Mouse (Mus musculus): ENCODE measurements around the gene Metrnl. TPM values are rescaled to one million over a fixed set of nuclear protein-coding genes. Genes with fewer than 3 reads are reported as not detected.

Gene Metrnl
- polyA plus RNA-seq, 1 experiment from 2014 or later = 12.5 TPM

DNA sequence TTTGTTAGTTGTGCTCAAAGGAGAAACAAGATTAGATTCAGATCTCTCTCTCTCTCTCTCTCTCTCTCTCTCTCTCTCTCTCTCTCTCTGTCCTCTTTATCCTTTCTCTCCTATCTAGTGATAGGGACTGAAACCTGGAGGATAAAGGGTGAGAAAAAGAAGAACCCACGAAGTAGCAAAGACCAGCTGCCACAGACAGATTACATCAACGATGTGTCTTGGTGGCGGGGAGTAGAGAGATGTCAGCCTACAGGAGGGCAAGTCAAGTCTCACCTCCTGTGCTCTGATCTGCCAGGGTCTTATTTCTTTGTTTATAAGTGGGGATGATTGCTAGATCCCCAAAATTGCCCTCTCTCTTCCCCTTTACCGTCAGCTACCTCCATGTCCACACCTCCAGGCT is 7.9 kb downstream of the Metrnl start:
- Histone ChIP-seq H3K36me3 (no peaks in the 10 kb centered on the region), H3K4me2 (no peak overlapping the region), H3K4me3 (no peak overlapping the region), H3K27ac (replicated peaks) (no peak overlapping the region), H3K9me3 (no peaks in the 10 kb centered on the region), H3K9ac (no peak overlapping the region), H3K27me3 (replicated peaks) (peaks cover 16% of the 10 kb centered on the region), H3K4me1 (peaks cover under 1% of the 10 kb centered on the region; the same call in 1 of the 2 replicates)
- 52% methylated on average over 4 of the region's 4 CpGs for WGBS
- ATAC-seq (ENCODE audit: extremely low read depth, insufficient number of reproducible peaks, low FRiP score, low TSS enrichment) = no peak

GRCm38 (mm10) chr11:121710245-121710644 is 8.9 kb downstream of the Metrnl start:
- ATAC-seq (ENCODE audit: extremely low read depth, insufficient number of reproducible peaks, low FRiP score, low TSS enrichment) = no peak

GRCm38 (mm10) chr11:121712987-121713386 is 11.6 kb downstream of the Metrnl start:
- Histone ChIP-seq H3K4me2 (no peak overlapping the region), H3K4me1 (no peaks in the 10 kb centered on the region), H3K36me3 (peaks cover 25% of the 10 kb centered on the region), H3K27me3 (replicated peaks) (no peaks in the 10 kb centered on the region), H3K27ac (replicated peaks) (no peak overlapping the region), H3K9ac (no peak overlapping the region), H3K4me3 (no peak overlapping the region), H3K9me3 (no peaks in the 10 kb centered on the region)
- 85% methylated on average over 6 of the region's 6 CpGs for WGBS
- no peak for ATAC-seq (ENCODE audit: extremely low read depth, insufficient number of reproducible peaks, low FRiP score, low TSS enrichment)

More at GRCm38 (mm10) chr11:121710245-121710644, 8.9 kb downstream of the Metrnl start:
- Histone ChIP-seq H3K27me3 (replicated peaks) (peaks cover 7% of the 10 kb centered on the region), H3K9me3 (no peaks in the 10 kb centered on the region), H3K27ac (replicated peaks) (no peak overlapping the region), H3K4me2 (no peak overlapping the region), H3K36me3 (peaks cover 1% of the 10 kb centered on the region), H3K4me3 (no peak overlapping the region), H3K9ac (no peak overlapping the region), H3K4me1 (no peaks in the 10 kb centered on the region)
- WGBS = 90% methylated on average over 5 of the region's 5 CpGs

- Histone ChIP-seq H3K4me1 (no peaks in the 10 kb centered on the region), H3K4me3 (no peak overlapping the region), H3K9me3 (no peaks in the 10 kb centered on the region), H3K9ac (no peak overlapping the region), H3K27ac (replicated peaks) (no peak overlapping the region), H3K4me2 (no peak overlapping the region), H3K27me3 (replicated peaks) (no peaks in the 10 kb centered on the region), H3K36me3 (peaks cover 25% of the 10 kb centered on the region)
- no peak for ATAC-seq (ENCODE audit: extremely low read depth, insufficient number of reproducible peaks, low FRiP score, low TSS enrichment)
- 76% methylated on average over 2 of the region's 2 CpGs for WGBS
These were observed 12.2 kb downstream of the Metrnl start for GRCm38 (mm10) chr11:121713569-121713968.

DNA sequence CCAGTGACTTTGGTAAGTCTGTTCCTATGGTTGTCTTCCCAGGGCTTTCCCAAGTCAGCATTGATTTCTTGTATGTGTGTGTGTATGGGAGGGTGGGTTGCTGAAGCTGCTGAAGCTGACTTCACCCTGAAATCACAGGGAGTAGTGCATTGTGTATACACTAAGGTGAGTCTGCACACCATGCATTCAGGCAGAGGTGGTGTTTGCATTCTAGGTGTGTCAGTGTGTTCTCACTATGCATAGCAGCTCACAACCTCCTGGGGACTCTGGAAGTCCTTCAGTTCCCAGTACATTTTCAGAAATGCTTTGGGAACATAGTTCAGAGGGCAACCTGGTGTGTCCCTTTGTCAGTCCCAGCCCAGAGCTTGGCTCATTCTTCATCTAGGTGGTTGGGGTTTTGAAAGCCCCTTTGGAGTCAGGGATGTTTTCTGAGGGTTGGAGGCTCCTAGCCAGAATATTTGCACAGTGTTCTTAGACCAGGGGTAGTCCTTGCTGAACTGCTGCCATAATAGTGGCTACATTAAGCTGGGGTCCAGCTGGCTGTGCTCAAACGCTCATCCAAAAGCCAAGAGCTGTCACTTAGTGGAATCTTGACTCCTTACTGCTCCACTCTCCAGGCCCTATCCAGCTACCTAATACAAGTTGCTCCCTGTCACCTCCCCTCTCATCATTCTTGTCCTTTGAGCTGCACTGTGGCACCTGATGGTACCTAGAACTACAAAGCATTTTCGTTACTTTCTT is 13.6 kb downstream of the Metrnl start:
- H3K4me1 ChIP-seq = no peaks in the 10 kb centered on the region
- no peaks in the 10 kb centered on the region for H3K27me3 ChIP-seq (replicated peaks)
- no peak overlapping the region for H3K4me2 ChIP-seq
- peaks cover 25% of the 10 kb centered on the region for H3K36me3 ChIP-seq
- H3K27ac ChIP-seq (replicated peaks) = no peak overlapping the region
- no peak for ATAC-seq (ENCODE audit: extremely low read depth, insufficient number of reproducible peaks, low FRiP score, low TSS enrichment)
- no peak overlapping the region for H3K4me3 ChIP-seq
- 76% methylated on average over 2 of the region's 2 CpGs for WGBS
- H3K9ac ChIP-seq = no peak overlapping the region
- H3K9me3 ChIP-seq = no peaks in the 10 kb centered on the region

- ATAC-seq (ENCODE audit: extremely low read depth, insufficient number of reproducible peaks, low FRiP score, low TSS enrichment) = no peak
- Histone ChIP-seq H3K36me3 (peaks cover 25% of the 10 kb centered on the region), H3K4me1 (no peaks in the 10 kb centered on the region), H3K27ac (replicated peaks) (no peak overlapping the region), H3K9me3 (no peaks in the 10 kb centered on the region), H3K27me3 (replicated peaks) (no peaks in the 10 kb centered on the region), H3K4me2 (no peak overlapping the region), H3K9ac (no peak overlapping the region), H3K4me3 (no peak overlapping the region)
- 47% methylated on average over 6 of the region's 6 CpGs for WGBS
These were observed 16.4 kb downstream of the Metrnl start for GRCm38 (mm10) chr11:121717724-121718123.

DNA sequence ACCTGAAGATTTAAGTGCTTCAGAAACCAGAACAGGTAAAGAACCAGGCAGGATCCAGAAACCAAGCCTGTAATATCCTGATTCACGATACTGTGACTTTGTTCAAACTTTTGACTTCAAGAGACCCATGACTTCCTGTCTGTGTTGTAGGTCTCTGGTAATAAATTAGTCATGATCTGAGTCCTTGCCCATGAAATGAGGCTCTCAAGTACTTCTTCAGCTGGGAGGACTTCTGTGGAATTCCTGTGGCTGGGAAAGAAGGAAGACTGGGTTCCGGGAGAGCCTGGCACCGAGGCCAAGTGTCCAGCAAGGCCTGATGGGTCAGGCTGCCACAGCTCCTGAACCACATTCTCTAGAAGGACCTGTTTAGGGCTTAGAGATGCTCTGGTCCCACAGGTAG is 19.4 kb downstream of the Metrnl start:
- no peak overlapping the region for H3K4me3 ChIP-seq
- 85% methylated on average over 3 of the region's 3 CpGs for WGBS
- no peaks in the 10 kb centered on the region for H3K4me1 ChIP-seq
- H3K9me3 ChIP-seq = no peaks in the 10 kb centered on the region
- ATAC-seq (ENCODE audit: extremely low read depth, insufficient number of reproducible peaks, low FRiP score, low TSS enrichment) = no peak
- H3K4me2 ChIP-seq = no peak overlapping the region
- no peak overlapping the region for H3K27ac ChIP-seq (replicated peaks)
- no peaks in the 10 kb centered on the region for H3K27me3 ChIP-seq (replicated peaks)
- H3K9ac ChIP-seq = no peak overlapping the region
- H3K36me3 ChIP-seq = peaks cover 18% of the 10 kb centered on the region

- Histone ChIP-seq H3K27me3 (replicated peaks) (no peaks in the 10 kb centered on the region), H3K36me3 (peaks cover 1% of the 10 kb centered on the region; the same call in 1 of the 2 replicates), H3K9me3 (no peaks in the 10 kb centered on the region), H3K4me1 (no peaks in the 10 kb centered on the region), H3K27ac (replicated peaks) (no peak overlapping the region), H3K4me3 (no peak overlapping the region), H3K9ac (no peak overlapping the region), H3K4me2 (no peak overlapping the region)
- WGBS = 55% methylated on average over 2 of the region's 2 CpGs
- no peak for ATAC-seq (ENCODE audit: extremely low read depth, insufficient number of reproducible peaks, low FRiP score, low TSS enrichment)
These were observed 21.1 kb downstream of the Metrnl start for GRCm38 (mm10) chr11:121722434-121722833.

GRCm38 (mm10) chr11:121726625-121727024 is 25.3 kb downstream of the Metrnl start:
- H3K27me3 ChIP-seq (replicated peaks) = no peaks in the 10 kb centered on the region
- H3K4me1 ChIP-seq = no peaks in the 10 kb centered on the region
- no peaks in the 10 kb centered on the region for H3K9me3 ChIP-seq
- no peak overlapping the region for H3K4me2 ChIP-seq
- ATAC-seq (ENCODE audit: extremely low read depth, insufficient number of reproducible peaks, low FRiP score, low TSS enrichment) = no peak
- H3K36me3 ChIP-seq = no peaks in the 10 kb centered on the region
- WGBS = 59% methylated on average over 2 of the region's 2 CpGs
- H3K9ac ChIP-seq = no peak overlapping the region
- no peak overlapping the region for H3K4me3 ChIP-seq
- H3K27ac ChIP-seq (replicated peaks) = no peak overlapping the region

GRCm38 (mm10) chr11:121734184-121734583 is 32.8 kb downstream of the Metrnl start:
- Histone ChIP-seq H3K4me1 (no peaks in the 10 kb centered on the region), H3K36me3 (no peaks in the 10 kb centered on the region), H3K27ac (replicated peaks) (no peak overlapping the region), H3K9ac (no peak overlapping the region), H3K27me3 (replicated peaks) (no peaks in the 10 kb centered on the region; the same call in 1 of the 2 replicates), H3K9me3 (no peaks in the 10 kb centered on the region), H3K4me2 (no peak overlapping the region), H3K4me3 (no peak overlapping the region)
- 48% methylated on average over 1 of the region's 1 CpGs for WGBS
- ATAC-seq (ENCODE audit: extremely low read depth, insufficient number of reproducible peaks, low FRiP score, low TSS enrichment) = no peak

- Histone ChIP-seq H3K36me3 (no peaks in the 10 kb centered on the region), H3K4me3 (no peak overlapping the region), H3K27ac (replicated peaks) (no peak overlapping the region), H3K27me3 (replicated peaks) (no peaks in the 10 kb centered on the region; the same call in 1 of the 2 replicates), H3K9me3 (no peaks in the 10 kb centered on the region), H3K4me2 (no peak overlapping the region), H3K9ac (no peak overlapping the region), H3K4me1 (no peaks in the 10 kb centered on the region)
- no peak for ATAC-seq (ENCODE audit: extremely low read depth, insufficient number of reproducible peaks, low FRiP score, low TSS enrichment)
- WGBS = 29% methylated on average over 1 of the region's 1 CpGs
These were observed 33.5 kb downstream of the Metrnl start for GRCm38 (mm10) chr11:121734892-121735291.

GRCm38 (mm10) chr11:121738616-121739015 is 37.3 kb downstream of the Metrnl start:
- H3K4me1 ChIP-seq = peaks cover 5% of the 10 kb centered on the region; the same call in 1 of the 2 replicates
- H3K4me2 ChIP-seq = no peak overlapping the region
- no peak overlapping the region for H3K27ac ChIP-seq (replicated peaks)
- no peaks in the 10 kb centered on the region for H3K9me3 ChIP-seq
- WGBS = 71% methylated on average over 3 of the region's 3 CpGs
- no peaks in the 10 kb centered on the region; the same call in 1 of the 2 replicates for H3K27me3 ChIP-seq (replicated peaks)
- ATAC-seq (ENCODE audit: extremely low read depth, insufficient number of reproducible peaks, low FRiP score, low TSS enrichment) = no peak
- no peak overlapping the region for H3K9ac ChIP-seq
- no peaks in the 10 kb centered on the region for H3K36me3 ChIP-seq
- no peak overlapping the region for H3K4me3 ChIP-seq

All from heart, embryonic 13.5 days (tissue).